Mouse (Mus musculus): Measurements from ENCODE around the gene Casz1.

DNA sequence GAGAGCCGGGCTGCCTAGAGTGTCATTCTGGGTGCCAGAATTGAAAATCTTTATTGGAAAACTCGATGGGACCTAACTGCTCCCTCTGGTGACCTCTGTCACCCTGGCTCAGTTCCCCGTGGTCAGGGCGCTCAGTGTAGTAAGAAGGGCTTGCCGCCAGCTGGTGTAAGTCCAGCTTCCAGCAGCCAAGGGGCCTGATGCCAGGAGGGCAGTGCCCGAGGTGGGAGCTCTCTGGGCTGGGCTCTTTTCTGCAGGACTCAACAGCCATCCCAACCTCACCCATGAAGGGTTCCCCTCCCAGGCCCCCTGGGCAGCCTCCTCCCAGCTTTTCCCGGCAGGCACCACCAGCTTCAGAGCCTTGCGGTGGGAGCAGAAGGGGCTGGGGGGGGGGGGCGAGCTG, 42.0 kb downstream of the Casz1 start:
- TF ChIP-seq MAFK (IDR thresholded peaks at IDR 0.05; ENCODE audit: insufficient read depth, low read depth, low read length) (no peak), CHD2 (IDR thresholded peaks at IDR 0.05; ENCODE audit: low read depth, low read length) (no peak), HCFC1 (IDR thresholded peaks at IDR 0.05; ENCODE audit: borderline replicate concordance, insufficient read depth, low read length) (no peak), ZC3H11A (IDR thresholded peaks at IDR 0.05; ENCODE audit: borderline replicate concordance, low read depth, low read length) (no peak), ZNF384 (IDR thresholded peaks at IDR 0.05; ENCODE audit: low read depth, low read length) (no peak)

All from ES-E14 (cell line).